Mouse (Mus musculus): ENCODE results near the gene Hrasls5. TPM values are rescaled to one million over a fixed set of nuclear protein-coding genes. Genes with fewer than 3 reads are reported as not detected.

Gene Hrasls5
- polyA plus RNA-seq (2012; rRNA removed), result not detected in 2 replicates

- Histone ChIP-seq H3K36me3 (ENCODE audit: control insufficient read depth, insufficient read depth, low read length) (no peaks in the 10 kb centered on the region), H3K27me3 (ENCODE audit: control insufficient read depth, insufficient read depth, low read length) (no peaks in the 10 kb centered on the region), H3K4me1 (ENCODE audit: control insufficient read depth, insufficient read depth, insufficient read length, low read length) (peaks cover 14% of the 10 kb centered on the region), H3K27ac (ENCODE audit: insufficient read depth, low read depth, low read length) (no peak within 1 kb of the TSS), H3K4me3 (ENCODE audit: low read depth, low read length) (peak within 1 kb of the TSS; percentile 46)
- TF ChIP-seq CTCF (IDR thresholded peaks at IDR 0.05; ENCODE audit: extremely low read depth, insufficient read length, insufficient replicate concordance, low read depth, low read length), result peak; percentile 16; the same call in 1 of the 2 replicates
- no peak for TF ChIP-seq POLR2A (IDR thresholded peaks at IDR 0.05; ENCODE audit: low read depth, low read length)
- 5% methylated on average over 54 of the region's 54 CpGs for WGBS
Measured at GRCm38 (mm10) chr19:7611942-7612757, at the start of gene Hrasls5. TSS of gene Hrasls5 (plus strand) at chr19:7612541.

GRCm38 (mm10) chr19:7562601-7563129 lies 49.7 kb upstream of the Hrasls5 start:
- H3K27ac ChIP-seq (ENCODE audit: insufficient read depth, low read depth, low read length), result peak overlapping the region; percentile 40; the same call in 1 of the 2 replicates
- 68% methylated on average over 10 of the region's 10 CpGs for WGBS
- TF ChIP-seq POLR2A (IDR thresholded peaks at IDR 0.05; ENCODE audit: low read depth, low read length) (no peak), CTCF (IDR thresholded peaks at IDR 0.05; ENCODE audit: extremely low read depth, insufficient read length, insufficient replicate concordance, low read depth, low read length) (no peak)
- no peak overlapping the region for H3K4me3 ChIP-seq (ENCODE audit: low read depth, low read length)
- no peaks in the 10 kb centered on the region for H3K27me3 ChIP-seq (ENCODE audit: control insufficient read depth, insufficient read depth, low read length)
- H3K4me1 ChIP-seq (ENCODE audit: control insufficient read depth, insufficient read depth, insufficient read length, low read length), result peaks cover 23% of the 10 kb centered on the region
- H3K36me3 ChIP-seq (ENCODE audit: control insufficient read depth, insufficient read depth, low read length), result no peaks in the 10 kb centered on the region

DNA sequence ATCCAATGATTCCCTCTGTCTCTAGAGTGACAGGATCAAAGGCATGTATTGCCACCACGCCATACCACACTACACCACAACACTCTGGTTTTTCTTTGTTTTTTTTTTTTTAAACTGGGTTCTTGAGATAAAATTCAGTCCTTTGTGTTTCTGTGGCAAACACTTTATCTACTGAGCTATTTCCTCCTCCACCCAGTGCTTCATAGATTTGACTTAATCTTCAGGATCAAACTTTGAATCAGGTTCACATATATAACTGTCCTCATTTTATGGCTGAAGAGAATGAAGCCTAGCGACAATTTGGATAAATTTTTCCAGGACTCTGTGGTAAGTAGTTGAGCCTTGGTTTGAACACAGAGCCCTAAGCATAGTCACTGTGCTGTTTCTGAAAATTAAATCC lies 48.7 kb upstream of the Hrasls5 start:
- no peak overlapping the region for H3K4me3 ChIP-seq (ENCODE audit: low read depth, low read length)
- H3K36me3 ChIP-seq (ENCODE audit: control insufficient read depth, insufficient read depth, low read length), result no peaks in the 10 kb centered on the region
- TF ChIP-seq POLR2A (IDR thresholded peaks at IDR 0.05; ENCODE audit: low read depth, low read length), result no peak
- no peak for TF ChIP-seq CTCF (IDR thresholded peaks at IDR 0.05; ENCODE audit: extremely low read depth, insufficient read length, insufficient replicate concordance, low read depth, low read length)
- no peaks in the 10 kb centered on the region for H3K27me3 ChIP-seq (ENCODE audit: control insufficient read depth, insufficient read depth, low read length)
- H3K27ac ChIP-seq (ENCODE audit: insufficient read depth, low read depth, low read length), result peak overlapping the region; percentile 46
- H3K4me1 ChIP-seq (ENCODE audit: control insufficient read depth, insufficient read depth, insufficient read length, low read length), result peaks cover 23% of the 10 kb centered on the region
- WGBS, result 53% methylated on average over 2 of the region's 2 CpGs

DNA sequence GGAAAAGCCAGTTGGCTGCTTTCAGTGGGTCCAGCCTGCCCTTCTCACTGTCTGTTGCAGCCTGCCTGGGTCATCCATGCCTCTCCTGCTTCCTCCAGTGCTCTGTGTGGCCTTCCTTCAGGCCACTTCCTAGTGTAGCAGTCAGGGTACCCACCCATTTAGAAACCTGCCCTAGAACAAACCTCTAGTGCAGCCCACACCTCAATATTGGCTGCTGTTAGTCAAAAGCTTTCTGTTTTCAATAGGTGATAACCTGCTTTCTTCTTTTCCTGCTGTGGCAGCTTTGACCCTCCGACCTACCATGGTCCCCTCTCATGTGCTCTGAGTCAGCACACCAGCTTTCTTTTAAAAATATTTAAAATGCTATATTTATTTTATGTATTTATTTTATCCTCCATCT lies 47.9 kb upstream of the Hrasls5 start:
- WGBS, result 86% methylated on average over 1 of the region's 1 CpGs
- H3K4me1 ChIP-seq (ENCODE audit: control insufficient read depth, insufficient read depth, insufficient read length, low read length), result peaks cover 20% of the 10 kb centered on the region
- TF ChIP-seq CTCF (IDR thresholded peaks at IDR 0.05; ENCODE audit: extremely low read depth, insufficient read length, insufficient replicate concordance, low read depth, low read length), result no peak
- no peak for TF ChIP-seq POLR2A (IDR thresholded peaks at IDR 0.05; ENCODE audit: low read depth, low read length)
- no peaks in the 10 kb centered on the region for H3K36me3 ChIP-seq (ENCODE audit: control insufficient read depth, insufficient read depth, low read length)
- no peaks in the 10 kb centered on the region for H3K27me3 ChIP-seq (ENCODE audit: control insufficient read depth, insufficient read depth, low read length)
- H3K27ac ChIP-seq (ENCODE audit: insufficient read depth, low read depth, low read length), result no peak overlapping the region
- H3K4me3 ChIP-seq (ENCODE audit: low read depth, low read length), result no peak overlapping the region

- H3K4me3 ChIP-seq (ENCODE audit: low read depth, low read length), result no peak overlapping the region
- H3K36me3 ChIP-seq (ENCODE audit: control insufficient read depth, insufficient read depth, low read length), result no peaks in the 10 kb centered on the region
- no peak for TF ChIP-seq CTCF (IDR thresholded peaks at IDR 0.05; ENCODE audit: extremely low read depth, insufficient read length, insufficient replicate concordance, low read depth, low read length)
- no peak for TF ChIP-seq POLR2A (IDR thresholded peaks at IDR 0.05; ENCODE audit: low read depth, low read length)
- no peaks in the 10 kb centered on the region for H3K27me3 ChIP-seq (ENCODE audit: control insufficient read depth, insufficient read depth, low read length)
- WGBS, result 90% methylated on average over 3 of the region's 3 CpGs
- no peak overlapping the region for H3K27ac ChIP-seq (ENCODE audit: insufficient read depth, low read depth, low read length)
- H3K4me1 ChIP-seq (ENCODE audit: control insufficient read depth, insufficient read depth, insufficient read length, low read length), result peaks cover 10% of the 10 kb centered on the region
Measured at GRCm38 (mm10) chr19:7566826-7567225, 45.5 kb upstream of the Hrasls5 start.

DNA sequence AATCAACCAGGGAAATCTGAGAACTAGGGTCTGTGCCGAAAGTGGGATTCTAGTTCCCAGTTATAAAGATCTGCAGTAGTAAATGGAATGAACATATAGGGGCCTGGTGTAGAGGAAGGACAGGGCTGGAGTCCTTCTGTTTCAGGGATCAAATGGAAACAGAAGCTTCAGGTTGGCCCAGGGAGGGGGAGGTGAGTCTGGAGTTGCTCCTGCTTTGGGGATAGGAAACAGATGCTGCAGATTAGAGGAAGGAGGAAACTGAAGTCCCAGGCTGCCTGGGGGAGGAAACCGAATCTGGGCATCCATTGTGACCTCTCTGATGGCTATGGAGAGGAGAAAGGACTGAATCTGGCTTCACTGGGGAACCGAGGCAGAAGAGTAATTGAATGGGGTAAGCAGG lies 44.0 kb upstream of the Hrasls5 start:
- no peak overlapping the region for H3K27ac ChIP-seq (ENCODE audit: insufficient read depth, low read depth, low read length)
- no peaks in the 10 kb centered on the region for H3K36me3 ChIP-seq (ENCODE audit: control insufficient read depth, insufficient read depth, low read length)
- H3K4me3 ChIP-seq (ENCODE audit: low read depth, low read length), result no peak overlapping the region
- no peaks in the 10 kb centered on the region for H3K27me3 ChIP-seq (ENCODE audit: control insufficient read depth, insufficient read depth, low read length)
- peaks cover 2% of the 10 kb centered on the region; the same call in 1 of the 2 replicates for H3K4me1 ChIP-seq (ENCODE audit: control insufficient read depth, insufficient read depth, insufficient read length, low read length)
- TF ChIP-seq POLR2A (IDR thresholded peaks at IDR 0.05; ENCODE audit: low read depth, low read length), result no peak
- no peak for TF ChIP-seq CTCF (IDR thresholded peaks at IDR 0.05; ENCODE audit: extremely low read depth, insufficient read length, insufficient replicate concordance, low read depth, low read length)
- WGBS, result 63% methylated on average over 3 of the region's 3 CpGs

GRCm38 (mm10) chr19:7569650-7570049 lies 42.7 kb upstream of the Hrasls5 start:
- no peak for TF ChIP-seq POLR2A (IDR thresholded peaks at IDR 0.05; ENCODE audit: low read depth, low read length)
- no peak for TF ChIP-seq CTCF (IDR thresholded peaks at IDR 0.05; ENCODE audit: extremely low read depth, insufficient read length, insufficient replicate concordance, low read depth, low read length)
- Histone ChIP-seq H3K27me3 (ENCODE audit: control insufficient read depth, insufficient read depth, low read length) (no peaks in the 10 kb centered on the region), H3K4me1 (ENCODE audit: control insufficient read depth, insufficient read depth, insufficient read length, low read length) (no peaks in the 10 kb centered on the region), H3K4me3 (ENCODE audit: low read depth, low read length) (no peak overlapping the region), H3K27ac (ENCODE audit: insufficient read depth, low read depth, low read length) (no peak overlapping the region), H3K36me3 (ENCODE audit: control insufficient read depth, insufficient read depth, low read length) (no peaks in the 10 kb centered on the region)
- 82% methylated on average over 5 of the region's 5 CpGs for WGBS

Measured in small intestine, adult 2 months (tissue).